Mouse (Mus musculus): ENCODE measurements around the gene Hdac11.
A peak's percentile ranks its signal among the peaks of the same experiment; 100 is the strongest.

The Hdac11 gene

GRCm38 (mm10) chr6:91169129-91169528 is 12.7 kb downstream of the Hdac11 start:
- DNase-seq (ENCODE audit: low spot score in 2 of 2) = no peak

DNA sequence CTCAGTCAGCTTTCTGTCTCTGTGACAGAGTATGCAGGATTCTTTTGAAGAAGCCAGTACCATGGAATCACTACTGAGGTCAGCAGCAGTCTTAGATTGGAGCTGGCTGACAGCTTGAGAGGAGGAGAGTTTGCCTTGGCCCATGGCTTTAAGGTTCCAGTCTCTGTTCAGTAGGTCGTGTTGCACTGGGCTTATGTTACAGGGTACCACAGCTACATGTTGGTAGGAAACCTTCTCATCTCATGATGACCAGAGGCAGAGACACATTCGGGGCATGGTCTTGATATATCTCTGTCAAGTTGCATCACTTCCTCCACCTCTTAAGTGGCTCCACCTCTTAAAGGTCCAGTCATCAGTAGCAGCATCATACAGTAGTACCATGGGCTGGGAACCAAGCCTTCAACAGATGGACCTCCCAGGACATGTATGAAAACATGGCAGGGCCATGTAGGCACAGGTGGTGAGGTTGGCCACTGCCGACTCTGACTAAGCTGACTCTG is 15.0 kb downstream of the Hdac11 start:
- no peak for DNase-seq (ENCODE audit: low spot score in 2 of 2)

DNA sequence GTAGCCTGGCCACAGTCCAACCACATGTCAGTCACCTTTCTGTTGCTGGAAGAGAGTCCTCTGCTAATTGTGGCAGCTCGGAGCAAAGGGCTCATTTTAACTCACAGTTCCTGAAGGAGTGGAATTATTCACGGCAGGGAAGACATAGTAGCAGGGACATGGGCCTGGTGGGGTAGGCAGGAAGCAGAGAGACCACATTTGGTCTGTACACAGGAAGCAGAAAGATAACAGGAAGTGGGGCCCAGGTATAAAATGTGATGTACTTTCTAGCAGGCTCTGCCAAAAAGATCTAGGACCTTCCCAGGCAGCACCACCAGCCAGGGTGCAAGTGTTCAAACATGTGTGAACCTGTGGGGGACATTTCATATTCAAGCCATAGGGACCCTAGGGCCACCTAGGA is 15.9 kb downstream of the Hdac11 start:
- DNase-seq (ENCODE audit: low spot score in 2 of 2) = no peak

DNA sequence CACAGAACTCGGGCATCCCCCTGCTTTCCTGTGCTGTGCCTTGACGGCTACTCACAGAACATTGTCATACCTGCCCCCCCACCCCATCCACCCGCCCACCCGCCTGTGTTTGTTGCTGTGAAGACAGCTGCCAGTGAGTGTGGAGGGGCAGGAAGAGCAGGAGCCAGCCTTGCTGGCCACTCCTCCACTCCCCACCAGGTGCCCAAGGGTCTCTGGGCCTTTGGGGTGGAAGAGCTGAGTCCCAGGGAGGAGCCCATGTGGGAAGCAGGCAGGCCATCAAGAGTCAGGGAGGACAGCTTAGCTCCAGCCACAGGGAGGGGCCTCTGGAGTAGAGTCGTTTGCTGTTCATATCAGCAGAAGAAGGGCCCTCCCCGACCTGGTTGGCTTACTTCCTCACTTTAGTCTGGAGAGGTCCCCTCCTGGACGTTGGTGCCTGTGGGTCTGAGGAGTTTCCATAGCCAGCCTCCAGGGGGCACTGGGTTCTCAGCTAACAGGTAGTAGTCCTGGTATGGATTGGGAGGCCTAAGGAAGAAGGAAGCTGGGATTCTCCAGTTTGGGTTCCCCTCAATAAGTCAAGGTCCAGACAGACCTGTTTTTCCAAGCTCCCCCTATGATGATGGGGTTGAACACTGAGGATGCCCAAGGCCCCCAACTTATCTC is 16.9 kb downstream of the Hdac11 start:
- DNase-seq (ENCODE audit: low spot score in 2 of 2) = peak in 1 of 2 experiments; percentile 22

GRCm38 (mm10) chr6:91174211-91174610 is 17.7 kb downstream of the Hdac11 start:
- no peak for DNase-seq (ENCODE audit: low spot score in 2 of 2)

GRCm38 (mm10) chr6:91180767-91181171 is 24.3 kb downstream of the Hdac11 start:
- no peak for DNase-seq (ENCODE audit: low spot score in 2 of 2)

DNA sequence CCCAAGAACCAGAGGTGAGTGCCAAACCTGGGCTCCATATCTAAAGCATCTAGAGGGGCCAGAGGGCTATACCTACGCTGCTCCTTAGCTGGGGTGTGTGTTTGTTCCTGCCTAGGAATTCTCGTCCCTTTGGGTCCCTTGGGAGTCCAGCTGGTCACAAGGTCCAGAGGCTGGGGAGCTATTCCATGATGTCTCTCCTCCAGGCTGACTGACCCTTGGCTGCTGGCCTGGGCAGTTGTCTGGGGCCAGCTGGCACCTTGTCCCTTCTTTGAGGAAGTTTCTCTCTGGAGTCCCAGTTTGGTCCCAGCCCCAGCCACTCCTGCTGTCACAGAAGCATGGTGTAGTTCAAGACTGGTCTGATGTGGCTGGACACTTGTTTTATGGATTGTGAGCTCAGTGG is 24.9 kb downstream of the Hdac11 start:
- DNase-seq (ENCODE audit: low spot score in 2 of 2) = no peak

- no peak for DNase-seq (ENCODE audit: low spot score in 2 of 2)
These were observed 25.6 kb downstream of the Hdac11 start for GRCm38 (mm10) chr6:91182075-91182490.

GRCm38 (mm10) chr6:91183041-91183440 is 26.6 kb downstream of the Hdac11 start:
- DNase-seq (ENCODE audit: low spot score in 2 of 2) = no peak

- DNase-seq (ENCODE audit: low spot score in 2 of 2) = no peak
These were observed 27.5 kb downstream of the Hdac11 start for GRCm38 (mm10) chr6:91183980-91184379.

DNA sequence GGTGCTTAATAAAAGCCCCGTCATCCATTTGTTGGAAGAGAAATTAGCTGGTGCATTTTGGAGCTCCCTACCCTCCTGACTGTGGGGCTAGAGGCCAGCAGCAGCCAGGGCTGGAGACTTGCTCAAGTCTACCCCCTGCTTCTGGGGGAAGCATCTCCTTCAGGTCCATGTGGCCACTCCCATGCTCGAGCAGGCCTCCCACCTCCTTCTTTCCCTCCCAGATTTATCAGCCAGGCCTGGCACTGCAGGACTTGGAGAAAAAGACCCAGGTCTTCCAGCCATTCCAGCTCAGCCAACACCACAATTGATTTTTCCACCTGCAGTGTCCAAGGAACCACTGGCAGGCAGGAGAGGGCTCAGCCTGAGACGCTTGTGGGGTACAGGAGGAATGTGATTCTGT is 28.3 kb downstream of the Hdac11 start:
- DNase-seq (ENCODE audit: low spot score in 2 of 2) = no peak

DNA sequence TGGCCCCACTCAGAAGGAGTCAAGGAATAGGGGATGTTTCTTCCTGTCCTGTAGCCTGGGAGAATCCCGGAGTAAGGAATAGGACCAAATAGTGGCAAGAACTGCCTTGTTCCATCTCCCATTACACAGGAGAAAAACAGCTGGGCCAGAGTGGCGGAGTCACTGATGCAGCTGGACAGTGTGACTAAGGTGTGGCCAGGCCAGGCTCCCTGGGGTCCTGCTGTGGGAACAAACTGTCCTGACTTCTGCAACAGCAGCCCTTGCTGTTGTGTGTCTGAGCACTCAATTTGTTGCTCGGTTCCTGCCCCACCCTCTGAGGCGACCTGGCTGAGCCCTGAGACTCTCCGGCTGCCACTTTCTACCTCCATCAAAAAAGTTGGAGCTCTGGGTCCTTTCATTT is 29.0 kb downstream of the Hdac11 start:
- DNase-seq (ENCODE audit: low spot score in 2 of 2) = no peak

DNA sequence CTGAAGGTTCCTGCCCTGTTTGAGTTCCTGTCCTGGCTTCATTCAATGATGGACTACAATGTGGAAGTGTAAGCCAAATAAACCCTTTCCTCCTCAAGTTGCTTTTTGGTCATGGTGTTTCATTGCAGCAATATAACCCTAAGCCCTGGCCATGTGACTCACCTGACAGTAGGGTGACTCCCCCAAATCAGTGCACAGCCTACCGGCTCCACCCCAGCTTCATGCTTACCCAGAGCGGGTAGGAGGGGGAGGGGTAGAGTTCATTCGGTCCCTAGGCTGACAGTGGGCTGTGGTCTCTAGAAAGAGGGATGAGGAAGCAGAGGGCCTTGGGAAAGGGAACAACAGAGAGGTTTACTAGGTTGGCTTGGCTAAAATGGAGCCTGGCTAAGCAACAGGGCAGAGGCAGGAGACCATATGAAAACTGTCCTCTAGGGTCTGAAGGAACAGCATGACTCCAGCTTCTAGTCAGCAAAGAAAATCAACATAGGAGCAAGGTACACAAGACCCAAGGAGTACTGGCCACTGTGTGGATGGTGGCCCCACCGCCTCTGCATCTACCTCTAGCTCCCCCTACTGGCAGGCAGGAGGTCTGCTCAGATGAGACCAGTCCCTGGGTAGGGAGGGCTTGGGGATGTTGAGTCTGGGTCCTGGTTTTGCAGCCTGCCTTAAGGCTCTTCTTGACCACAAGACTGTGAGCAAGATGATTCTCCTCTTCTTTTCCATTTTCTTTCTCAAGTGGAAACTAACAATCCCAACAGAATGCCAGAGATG is 29.9 kb downstream of the Hdac11 start:
- DNase-seq (ENCODE audit: low spot score in 2 of 2) = peak; percentile 9 to 65

GRCm38 (mm10) chr6:91186934-91187333 is 30.5 kb downstream of the Hdac11 start:
- DNase-seq (ENCODE audit: low spot score in 2 of 2) = no peak

DNA sequence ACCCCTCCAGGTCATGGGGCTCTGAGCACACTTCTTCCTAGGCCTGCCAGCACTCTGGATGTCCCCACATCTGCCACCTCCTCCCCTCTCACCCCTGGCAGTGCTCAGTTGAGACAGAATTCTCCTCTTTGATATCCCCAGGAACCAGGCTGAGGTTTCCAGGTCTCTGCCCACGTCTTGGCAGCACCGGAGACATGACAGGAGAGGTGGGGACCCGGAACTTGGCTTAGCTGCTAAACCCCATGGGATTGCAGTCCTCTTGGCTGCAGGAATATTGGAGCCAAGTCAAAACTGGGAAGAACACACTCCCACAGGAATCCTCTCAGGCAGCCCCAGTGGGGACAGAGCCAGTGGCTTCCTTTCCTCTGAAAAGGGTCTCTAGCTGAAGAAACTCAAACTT is 31.4 kb downstream of the Hdac11 start:
- DNase-seq (ENCODE audit: low spot score in 2 of 2) = no peak

DNA sequence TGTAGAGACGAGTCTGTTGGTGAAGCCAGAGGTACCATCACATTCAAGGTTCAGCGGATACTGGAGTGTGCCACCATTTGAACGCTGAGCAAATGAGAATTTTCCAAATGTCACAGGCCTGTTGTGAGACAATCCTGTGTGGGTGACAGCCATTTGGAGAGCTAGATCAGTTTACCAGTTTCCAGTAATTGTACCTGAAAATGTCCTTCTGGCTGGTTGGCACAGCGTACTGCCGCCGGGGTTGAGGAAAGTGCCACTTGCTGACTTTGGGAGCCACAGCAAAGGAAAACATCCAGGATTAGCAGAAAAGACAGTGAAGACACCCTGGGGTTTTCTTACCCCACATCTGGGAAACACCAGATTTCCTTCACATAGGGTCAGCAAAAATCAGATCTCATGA is 33.5 kb downstream of the Hdac11 start:
- DNase-seq (ENCODE audit: low spot score in 2 of 2) = no peak

DNA sequence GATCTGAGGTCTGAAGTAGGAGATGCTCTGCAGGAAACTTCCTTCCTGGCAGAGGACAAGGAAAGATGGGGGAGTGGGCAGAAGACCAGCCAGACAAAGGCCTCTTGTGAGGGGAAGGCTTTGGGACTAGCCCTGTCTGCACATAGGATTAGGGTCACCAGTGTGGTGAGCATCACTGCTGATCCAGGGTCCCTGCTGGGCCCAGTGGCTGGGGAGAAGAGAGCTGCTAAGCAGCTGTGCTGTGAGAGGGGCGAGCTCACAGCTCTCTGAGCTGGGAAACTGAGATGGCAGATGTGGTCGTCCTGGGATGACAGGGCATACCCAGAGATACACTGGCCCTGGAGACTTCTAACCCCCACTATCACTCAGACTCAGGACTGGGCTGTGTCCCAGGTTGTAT is 35.0 kb downstream of the Hdac11 start:
- no peak for DNase-seq (ENCODE audit: low spot score in 2 of 2)

- no peak for DNase-seq (ENCODE audit: low spot score in 2 of 2)
These were observed 36.0 kb downstream of the Hdac11 start for GRCm38 (mm10) chr6:91192421-91192820.

DNA sequence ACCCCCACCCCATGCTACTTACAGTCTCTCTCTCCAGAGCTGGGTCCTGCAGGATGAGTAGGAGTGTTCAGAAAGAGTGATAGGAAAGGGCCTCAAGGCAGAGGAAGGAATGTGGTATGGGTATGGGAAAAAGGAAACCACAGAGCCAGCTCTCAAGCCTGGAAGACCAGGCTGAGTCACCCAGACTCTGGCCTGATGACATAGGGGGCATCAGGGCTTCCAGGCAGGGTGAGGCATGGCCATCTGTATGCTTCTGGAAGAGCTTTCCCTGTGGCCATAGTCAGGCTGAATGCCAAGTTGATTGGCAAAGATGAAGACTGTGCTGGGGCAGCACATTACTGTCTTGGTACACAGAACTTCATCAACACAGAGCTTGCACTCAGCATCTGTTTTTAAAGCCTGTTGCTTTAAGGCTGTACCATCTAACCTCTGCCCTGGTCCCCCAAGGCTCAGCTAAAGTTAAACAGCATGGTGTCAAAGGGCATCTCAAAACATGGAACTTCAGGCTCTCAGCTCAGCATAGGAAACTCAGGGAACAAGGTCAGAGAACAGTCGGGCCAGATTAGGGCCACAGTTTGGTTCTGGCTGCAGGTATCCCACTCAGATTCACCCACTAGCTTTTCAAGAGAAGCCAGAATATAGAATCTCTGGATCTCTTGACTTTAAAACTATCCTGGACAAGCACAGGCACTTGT is 36.5 kb downstream of the Hdac11 start:
- no peak for DNase-seq (ENCODE audit: low spot score in 2 of 2)

GRCm38 (mm10) chr6:91198456-91198855 is 42.0 kb downstream of the Hdac11 start:
- no peak for DNase-seq (ENCODE audit: low spot score in 2 of 2)

- no peak for DNase-seq (ENCODE audit: low spot score in 2 of 2)
These were observed 44.1 kb downstream of the Hdac11 start for GRCm38 (mm10) chr6:91200429-91201188.

DNA sequence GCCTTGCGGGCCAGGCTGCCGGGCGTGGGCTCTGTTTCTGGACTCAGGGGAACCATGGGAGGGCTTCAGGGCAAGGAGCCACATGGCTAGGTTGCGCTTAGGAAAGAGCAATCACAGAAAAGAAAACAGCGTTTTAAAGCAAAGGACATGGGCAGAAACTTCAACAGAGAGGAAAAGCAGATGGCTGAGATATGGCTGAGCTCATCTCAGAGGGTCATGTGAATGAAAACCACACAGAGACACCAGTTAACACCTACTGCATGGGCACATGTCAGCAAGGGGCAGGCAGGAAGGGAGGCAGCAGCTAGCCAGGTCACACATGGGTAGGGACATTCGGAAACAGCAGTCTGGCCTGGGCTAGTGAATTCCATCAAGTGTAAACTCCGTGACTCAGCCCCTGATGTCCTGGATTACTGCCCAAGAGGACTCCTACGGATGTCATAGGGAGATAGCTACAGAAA is 45.4 kb downstream of the Hdac11 start:
- no peak for DNase-seq (ENCODE audit: low spot score in 2 of 2)

Data from thymus, postnatal 10 days (tissue).